Mouse (Mus musculus) limb, embryonic 14.5 days (tissue): ENCODE data around the gene Tbc1d10b. TPM values are rescaled to one million over a fixed set of nuclear protein-coding genes. Genes with fewer than 3 reads are reported as not detected.

ENCODE experiments used
- ATAC-seq: fragments of 200-750 bp; cut with Nextera tagmentation; 2 replicates; pipeline ENCODE4 v1.8.0; 2017; ENCODE audit warnings: low read depth, moderate number of reproducible peaks, moderate TSS enrichment; ENCODE audit not compliant: low FRiP score
- DNase-seq: peaks from one replicate; pipeline ENCODE4 v3.0.0-alpha.2; 2015; ENCODE audit warnings: low spot score
- H3K27ac ChIP-seq: fragments of 300-500 bp; sonication (generic); replicated peaks from 2 replicates; pipeline ENCODE4 v1.5.1; 2014; ENCODE audit warnings: low read depth, mild to moderate bottlenecking, low read length, moderate library complexity, mixed read lengths
- H3K27me3 ChIP-seq: fragments of 300-500 bp; sonication (generic); 2 replicates; pipeline ENCODE4 v1.6.1; 2014; ENCODE audit warnings: low read length, mixed read lengths; ENCODE audit not compliant: control insufficient read depth, insufficient read depth
- H3K36me3 ChIP-seq: fragments of 300-500 bp; sonication (generic); 2 replicates; pipeline ENCODE4 v1.6.1; 2014; ENCODE audit warnings: mild to moderate bottlenecking, low read length, moderate library complexity, mixed read lengths; ENCODE audit not compliant: control insufficient read depth, insufficient read depth
- H3K4me1 ChIP-seq: fragments of 300-500 bp; sonication (generic); 2 replicates; pipeline ENCODE4 v1.6.1; 2014; ENCODE audit warnings: antibody characterized with exemption, low read length, mixed read lengths; ENCODE audit not compliant: control insufficient read depth, insufficient read depth
- H3K4me2 ChIP-seq: fragments of 300-500 bp; sonication (generic); replicated peaks from 2 replicates; pipeline ENCODE4 v1.6.1; 2014; ENCODE audit warnings: low read depth, mild to moderate bottlenecking, low read length, moderate library complexity; ENCODE audit not compliant: severe bottlenecking
- H3K4me3 ChIP-seq: fragments of 300-500 bp; sonication (generic); replicated peaks from 2 replicates; pipeline ENCODE4 v1.5.1; 2014; ENCODE audit warnings: low read length
- H3K9ac ChIP-seq: fragments of 300-500 bp; sonication (generic); 2 replicates; pipeline ENCODE4 v1.6.1; 2014; ENCODE audit warnings: mild to moderate bottlenecking, low read depth, low read length, moderate library complexity; ENCODE audit not compliant: severe bottlenecking
- H3K9me3 ChIP-seq: fragments of 300-500 bp; sonication (generic); 2 replicates; pipeline ENCODE4 v1.6.1; 2016; ENCODE audit warnings: low read length; ENCODE audit not compliant: control insufficient read depth
- POLR2A ChIP-seq: fragments of 200-500 bp; IDR thresholded peaks from 2 replicates; pipeline ENCODE4 v1.8.0; 2012; ENCODE audit warnings: inconsistent platforms, mild to moderate bottlenecking, moderate library complexity, borderline replicate concordance; ENCODE audit not compliant: insufficient read depth, insufficient read length; ENCODE audit errors: extremely low read depth
- WGBS: fragments of 180-500 bp; shearing (Covaris S2); extraction: QIAGEN DNeasy Blood & Tissue Kit; methylation state at CpG from one replicate; pipeline ENCODE4 v1.1.7; 2014; 5-methylcytosine and 5-hydroxymethylcytosine counted together
- polyA plus RNA-seq, 2 experiments: library from polyadenylated mRNA; depleted of rRNA in 1 of 2; stranded (reverse) in 1 of 2; unstranded in 1 of 2; fragments of >200 nt; fragmentation: Nextera tagmentation in 1 of 2; extraction: Ambion mirVana in 1 of 2; gene quantifications; 2 replicates each; pipeline versions ENCODE4 v1.2.1 to v1.2.3; 2012 to 2014

The Tbc1d10b gene
- polyA plus RNA-seq (2012; rRNA removed) = 40.8 and 46.8 TPM in 2 replicates
- 27.1 and 29.3 TPM in 2 replicates for polyA plus RNA-seq (2014; fragmentation: Nextera tagmentation; extraction: Ambion mirVana)

GRCm38 (mm10) chr7:127208295-127208552 lies at the start of gene Tbc1d10b:
TSS of gene Tbc1d10b (minus strand) at chr7:127208468.
- TF ChIP-seq POLR2A = no peak
- under 1% methylated on average over 20 of the region's 44 CpGs for WGBS
- peak within 1 kb of the TSS; percentile 80 for H3K27ac ChIP-seq
- no peaks in the 10 kb centered on the region for H3K9me3 ChIP-seq
- H3K4me3 ChIP-seq = peak within 1 kb of the TSS; percentile 94
- H3K4me2 ChIP-seq = peak within 1 kb of the TSS; percentile 71
- H3K36me3 ChIP-seq = peaks cover 12% of the 10 kb centered on the region
- ATAC-seq (no peak), DNase-seq (no peak)
- H3K9ac ChIP-seq = peak within 1 kb of the TSS; percentile 89
- H3K4me1 ChIP-seq = peaks cover 21% of the 10 kb centered on the region
- no peaks in the 10 kb centered on the region for H3K27me3 ChIP-seq

- ATAC-seq = no peak
- no peak overlapping the region for H3K4me2 ChIP-seq
- no peak for DNase-seq
These were observed 48.2 kb upstream of the Tbc1d10b start for GRCm38 (mm10) chr7:127256518-127256917.

GRCm38 (mm10) chr7:127255965-127256364 lies 47.7 kb upstream of the Tbc1d10b start:
- peaks cover 22% of the 10 kb centered on the region for H3K36me3 ChIP-seq
- no peak overlapping the region for H3K4me2 ChIP-seq
- ATAC-seq = no peak
- no peaks in the 10 kb centered on the region for H3K27me3 ChIP-seq
- no peaks in the 10 kb centered on the region for H3K9me3 ChIP-seq
- no peak for DNase-seq
- no peak overlapping the region for H3K27ac ChIP-seq
- WGBS = 89% methylated on average over 2 of the region's 2 CpGs
- TF ChIP-seq POLR2A = no peak
- H3K4me1 ChIP-seq = peaks cover 9% of the 10 kb centered on the region; the same call in 1 of the 2 replicates
- H3K9ac ChIP-seq = no peak overlapping the region
- H3K4me3 ChIP-seq = no peak overlapping the region

More at GRCm38 (mm10) chr7:127256518-127256917, 48.2 kb upstream of the Tbc1d10b start:
- Histone ChIP-seq H3K4me1 (peaks cover 9% of the 10 kb centered on the region; the same call in 1 of the 2 replicates), H3K27me3 (no peaks in the 10 kb centered on the region), H3K27ac (no peak overlapping the region), H3K9me3 (no peaks in the 10 kb centered on the region), H3K9ac (no peak overlapping the region), H3K4me3 (no peak overlapping the region), H3K36me3 (peaks cover 19% of the 10 kb centered on the region)
- WGBS = 86% methylated on average over 5 of the region's 5 CpGs
- TF ChIP-seq POLR2A = no peak

GRCm38 (mm10) chr7:127255008-127255407 lies 46.7 kb upstream of the Tbc1d10b start:
- ATAC-seq (no peak), DNase-seq (no peak)
- H3K9me3 ChIP-seq = no peaks in the 10 kb centered on the region
- no peak for TF ChIP-seq POLR2A
- WGBS = 23% methylated on average over 4 of the region's 4 CpGs
- H3K4me3 ChIP-seq = peak overlapping the region; percentile 63
- H3K9ac ChIP-seq = peak overlapping the region; percentile 75
- peaks cover 9% of the 10 kb centered on the region; the same call in 1 of the 2 replicates for H3K4me1 ChIP-seq
- 0 out of 2 replicates have a peak overlapping the region, but pooled peaks have one; percentile 75 for H3K27ac ChIP-seq
- peaks cover 26% of the 10 kb centered on the region for H3K36me3 ChIP-seq
- peak overlapping the region; percentile 89 for H3K4me2 ChIP-seq
- H3K27me3 ChIP-seq = no peaks in the 10 kb centered on the region

GRCm38 (mm10) chr7:127253821-127254769 lies 45.8 kb upstream of the Tbc1d10b start:
- peak overlapping the region; percentile 75 for H3K27ac ChIP-seq
- no peaks in the 10 kb centered on the region for H3K27me3 ChIP-seq
- H3K9me3 ChIP-seq = no peaks in the 10 kb centered on the region
- peak; percentile 93 for ATAC-seq
- under 1% methylated on average over 116 of the region's 136 CpGs for WGBS
- H3K9ac ChIP-seq = peak overlapping the region; percentile 75
- peak overlapping the region; percentile 89 for H3K4me2 ChIP-seq
- DNase-seq = peak; percentile 96
- TF ChIP-seq POLR2A = 0 out of 2 replicates have a peak, but pooled peaks have one; percentile 33
- H3K4me1 ChIP-seq = peaks cover 7% of the 10 kb centered on the region; the same call in 1 of the 2 replicates
- H3K4me3 ChIP-seq = peak overlapping the region; percentile 63
- H3K36me3 ChIP-seq = peaks cover 35% of the 10 kb centered on the region
